Mouse (Mus musculus) neutrophil, adult 5-6 weeks (primary cell): ENCODE measurements around the gene Cnih2. TPM values are rescaled to one million over a fixed set of nuclear protein-coding genes. Genes with fewer than 3 reads are reported as not detected.

Experiments used
- ATAC-seq: fragments of 151-379, 151-347 bp; 2 replicates; pipeline ENCODE4 v1.8.0; 2017; ENCODE audit warnings: mild to moderate bottlenecking, moderate TSS enrichment; ENCODE audit not compliant: insufficient number of reproducible peaks, poor library complexity, low FRiP score, severe bottlenecking; ENCODE audit errors: extremely low read depth
- total RNA-seq: library from RNA; stranded (forward); fragments of 200-1000 nt; gene quantifications from 2 replicates; pipeline ENCODE4 v1.2.3, GENCODE M21; 2017

Cnih2 gene
- total RNA-seq, 1 experiment from 2014 or later: not detected

DNA sequence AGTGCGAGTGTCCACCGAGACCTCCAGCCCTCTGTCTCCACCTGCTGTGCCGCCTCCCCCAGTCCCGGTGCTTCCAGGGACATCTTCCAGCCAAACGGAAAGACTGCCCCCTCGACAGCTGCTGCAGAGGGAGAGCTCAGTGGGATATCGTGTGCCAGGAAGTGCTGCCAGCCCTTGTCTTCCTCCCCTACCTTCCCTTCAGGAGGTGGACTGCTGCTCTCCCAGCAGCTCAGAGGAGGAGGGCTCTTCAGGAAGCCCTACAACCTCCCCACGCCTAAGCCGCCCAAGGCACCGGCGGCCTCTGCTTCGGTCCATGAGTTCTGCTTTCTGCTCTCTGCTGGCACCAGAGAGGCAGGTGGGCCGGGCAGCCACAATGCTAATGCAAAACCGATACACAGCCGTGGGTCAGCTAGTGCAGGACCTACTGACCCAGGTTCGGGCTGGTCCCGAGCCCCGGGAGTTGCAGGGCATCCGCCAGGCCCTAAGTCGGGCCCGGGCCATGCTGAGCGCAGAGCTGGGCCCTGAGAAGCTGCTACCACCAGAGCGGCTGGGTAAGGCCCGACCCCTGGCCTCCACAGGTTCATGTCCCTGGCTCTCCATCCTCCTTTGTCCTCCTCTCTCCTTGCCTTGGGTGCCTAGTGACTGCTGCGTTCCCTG lies 46.0 kb downstream of the Cnih2 start:
- ATAC-seq: no peak

- ATAC-seq: no peak
Observed at GRCm38 (mm10) chr19:5051515-5051914, 46.8 kb downstream of the Cnih2 start.

- no peak for ATAC-seq
Observed at GRCm38 (mm10) chr19:5051031-5051430, 47.3 kb downstream of the Cnih2 start.

- ATAC-seq: no peak
Observed at GRCm38 (mm10) chr19:5050047-5050905, 48.0 kb downstream of the Cnih2 start, which contains the start of gene Rin1. Gene Rin1, plus strand, starts transcription at chr19:5050481.

GRCm38 (mm10) chr19:5049325-5049724 lies 49.0 kb downstream of the Cnih2 start:
- ATAC-seq: no peak

- no peak for ATAC-seq
Observed at GRCm38 (mm10) chr19:5048138-5049056, 49.9 kb downstream of the Cnih2 start.

DNA sequence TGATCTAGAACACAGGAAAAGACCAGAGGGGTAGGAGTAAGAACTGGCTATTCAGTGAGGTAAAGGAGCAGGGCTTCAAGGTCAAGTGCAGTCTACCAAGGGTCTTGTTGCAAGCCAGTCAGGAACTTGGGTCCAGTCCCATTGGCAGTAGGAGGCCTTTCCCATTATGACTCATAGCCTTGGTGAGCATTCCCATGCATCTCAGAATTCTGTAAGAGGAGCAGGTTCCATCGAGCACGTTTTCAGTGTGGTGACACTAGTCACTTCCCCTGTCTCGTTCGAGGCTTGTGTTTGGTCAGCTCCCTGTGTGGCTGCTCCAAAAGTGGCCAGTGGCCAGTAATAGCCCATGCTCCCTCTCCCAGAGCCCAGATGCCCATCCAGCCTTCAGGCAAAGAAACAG lies 52.8 kb downstream of the Cnih2 start:
- no peak for ATAC-seq

Other genes with a start within 250 kb of the Cnih2 start
- gene Ctsf, start 243.4 kb downstream of the Cnih2 start, total RNA-seq: 0.23 and 0.37 TPM in 2 replicates
- gene Actn3, start 220.6 kb downstream of the Cnih2 start, total RNA-seq: not detected in 2 replicates
- 8.4 and 9.9 TPM in 2 replicates for gene Zdhhc24, start 219.9 kb downstream of the Cnih2 start, total RNA-seq
- 2.2 and 2.5 TPM in 2 replicates for gene Bbs1, start 191.9 kb downstream of the Cnih2 start, total RNA-seq
- 37.8 and 42.8 TPM in 2 replicates for gene Dpp3, start 170.2 kb downstream of the Cnih2 start, total RNA-seq
- 0.25 and 0.70 TPM in 2 replicates for gene Peli3, start 155.4 kb downstream of the Cnih2 start, total RNA-seq
- gene Mrpl11, start 136.4 kb downstream of the Cnih2 start, total RNA-seq: 11.2 and 14.5 TPM in 2 replicates
- not detected in 2 replicates for gene Npas4, start 108.2 kb downstream of the Cnih2 start, total RNA-seq
- gene Slc29a2, start 74.7 kb downstream of the Cnih2 start, total RNA-seq: 1.2 TPM in 1 of 2 replicates, not detected in the other
- gene B4gat1, start 59.7 kb downstream of the Cnih2 start, total RNA-seq: 0.49 and 0.81 TPM in 2 replicates
- gene AC124502.3, start 59.6 kb downstream of the Cnih2 start, total RNA-seq: 2.3 and 4.3 TPM in 2 replicates
- gene Brms1, start 57.2 kb downstream of the Cnih2 start, total RNA-seq: 31.8 and 34.6 TPM in 2 replicates
- gene Rin1, start 48.0 kb downstream of the Cnih2 start, total RNA-seq: 0.12 and 0.70 TPM in 2 replicates
- not detected in 2 replicates for gene Cd248, start 30.4 kb downstream of the Cnih2 start, total RNA-seq
- gene Tmem151a, start 13.0 kb downstream of the Cnih2 start, total RNA-seq: not detected in 2 replicates
- 6.9 and 10.4 TPM in 2 replicates for gene Yif1a, start 10.0 kb downstream of the Cnih2 start, total RNA-seq
- gene Rab1b, start 8.6 kb upstream of the Cnih2 start, total RNA-seq: 74.5 and 91.6 TPM in 2 replicates
- 16.7 and 18.7 TPM in 2 replicates for gene Klc2, start 20.0 kb upstream of the Cnih2 start, total RNA-seq
- 50.5 and 54.0 TPM in 2 replicates for gene Pacs1, start 174.6 kb upstream of the Cnih2 start, total RNA-seq
- 273 and 288 TPM in 2 replicates for gene Sf3b2, start 196.9 kb upstream of the Cnih2 start, total RNA-seq
- gene Gal3st3, start 199.8 kb upstream of the Cnih2 start, total RNA-seq: not detected in 2 replicates
- gene Catsper1, start 237.2 kb upstream of the Cnih2 start, total RNA-seq: not detected in 2 replicates